Mouse (Mus musculus) liver, adult 2 months (tissue): ENCODE data around the gene Olfr802. TPM values are rescaled to one million over a fixed set of nuclear protein-coding genes. Genes with fewer than 3 reads are reported as not detected.

Source experiments
- DNase-seq: peaks from one replicate; pipeline ENCODE4 v3.0.0-alpha.2; 2011; ENCODE audit warnings: low read depth, low spot score; ENCODE audit errors: extremely low read depth
- H3K27ac ChIP-seq: fragments of 200-500 bp; replicated peaks from 2 replicates; pipeline ENCODE4 v1.5.1; 2012; ENCODE audit warnings: low read depth, mild to moderate bottlenecking, control low read depth, inconsistent platforms, low read length; ENCODE audit not compliant: insufficient read depth
- H3K27me3 ChIP-seq: fragments of 200-500 bp; 2 replicates; pipeline ENCODE4 v1.6.1; 2012; ENCODE audit warnings: mild to moderate bottlenecking, moderate library complexity, low read length, inconsistent platforms; ENCODE audit not compliant: control insufficient read depth, insufficient read depth
- H3K36me3 ChIP-seq: fragments of 200-500 bp; 2 replicates; pipeline ENCODE4 v1.6.1; 2012; ENCODE audit warnings: low read length, inconsistent platforms; ENCODE audit not compliant: control insufficient read depth, insufficient read depth
- H3K4me1 ChIP-seq: fragments of 200-500 bp; 2 replicates; pipeline ENCODE4 v1.6.1; 2011; ENCODE audit warnings: low read length; ENCODE audit not compliant: control insufficient read depth, insufficient read depth
- H3K4me3 ChIP-seq: fragments of 200-500 bp; 2 replicates; pipeline ENCODE4 v1.5.1; 2011; ENCODE audit warnings: low read depth, mild to moderate bottlenecking, control low read depth, low read length, moderate library complexity; ENCODE audit not compliant: insufficient read depth
- H3K79me2 ChIP-seq: fragments of 200-500 bp; 2 replicates; pipeline ENCODE4 v1.6.1; 2012; ENCODE audit warnings: inconsistent platforms, mild to moderate bottlenecking, low read length, moderate library complexity; ENCODE audit not compliant: control insufficient read depth, insufficient read depth
- H3K9ac ChIP-seq: fragments of 200-500 bp; 2 replicates; pipeline ENCODE4 v1.6.1; 2012; ENCODE audit warnings: low read depth, mild to moderate bottlenecking, control low read depth, inconsistent platforms, low read length
- CTCF ChIP-seq: fragments of 200-500 bp; IDR thresholded peaks from 2 replicates; pipeline ENCODE4 v1.5.1; 2011; ENCODE audit warnings: low read depth, low read length, control low read depth
- POLR2A ChIP-seq: fragments of 200-500 bp; IDR thresholded peaks from 2 replicates; pipeline ENCODE4 v1.6.1; 2011; ENCODE audit warnings: low read length, control low read depth; ENCODE audit not compliant: insufficient read depth; ENCODE audit errors: extremely low read depth
- WGBS: fragments of 180-500 bp; shearing (Covaris S2); methylation state at CpG from one replicate; pipeline ENCODE4 v1.1.7; 2018; 5-methylcytosine and 5-hydroxymethylcytosine counted together
- polyA plus RNA-seq: library from polyadenylated mRNA; depleted of rRNA; stranded (reverse); fragments of >200 nt; gene quantifications from 2 replicates; pipeline ENCODE4 v1.2.3, GENCODE M21; 2012; rRNA removed
- total RNA-seq: library from RNA; depleted of rRNA; stranded (reverse); fragments of >200 nt; gene quantifications from 2 replicates; pipeline ENCODE4 v1.2.3, GENCODE M21; 2014; rRNA removed

Gene Olfr802
- total RNA-seq (not detected in 2 replicates), polyA plus RNA-seq (not detected in 2 replicates)

DNA sequence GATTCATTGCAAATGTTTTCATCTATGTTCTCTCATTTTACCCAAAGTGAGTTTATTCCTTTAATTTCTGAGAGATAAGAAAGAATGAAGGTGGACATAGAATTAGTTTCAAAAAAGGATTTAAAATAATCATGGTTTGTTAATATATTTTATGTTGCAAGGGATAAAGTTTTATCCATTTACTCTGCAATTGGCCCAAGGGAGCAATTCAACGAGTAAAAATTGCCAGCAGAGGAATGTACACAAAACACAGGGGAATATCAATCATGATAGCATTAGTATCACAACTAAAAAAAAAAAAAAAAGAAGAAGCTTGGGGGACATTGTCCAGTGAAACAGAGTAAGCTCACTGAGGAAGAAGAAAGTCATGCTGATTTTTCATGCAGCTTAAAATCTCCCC lies at the start of gene Olfr802:
Gene Olfr802 (minus strand): TSS at position 101 of the 400 bp plus-strand sequence.
- no peak within 1 kb of the TSS for H3K9ac ChIP-seq
- H3K79me2 ChIP-seq, result no peaks in the 10 kb centered on the region
- H3K27ac ChIP-seq, result no peak within 1 kb of the TSS
- H3K27me3 ChIP-seq, result no peaks in the 10 kb centered on the region
- no peak for DNase-seq
- TF ChIP-seq CTCF, result no peak
- TF ChIP-seq POLR2A, result no peak
- H3K36me3 ChIP-seq, result no peaks in the 10 kb centered on the region
- 67% methylated on average over 1 of the region's 1 CpGs for WGBS
- no peak within 1 kb of the TSS for H3K4me3 ChIP-seq
- H3K4me1 ChIP-seq, result no peaks in the 10 kb centered on the region

DNA sequence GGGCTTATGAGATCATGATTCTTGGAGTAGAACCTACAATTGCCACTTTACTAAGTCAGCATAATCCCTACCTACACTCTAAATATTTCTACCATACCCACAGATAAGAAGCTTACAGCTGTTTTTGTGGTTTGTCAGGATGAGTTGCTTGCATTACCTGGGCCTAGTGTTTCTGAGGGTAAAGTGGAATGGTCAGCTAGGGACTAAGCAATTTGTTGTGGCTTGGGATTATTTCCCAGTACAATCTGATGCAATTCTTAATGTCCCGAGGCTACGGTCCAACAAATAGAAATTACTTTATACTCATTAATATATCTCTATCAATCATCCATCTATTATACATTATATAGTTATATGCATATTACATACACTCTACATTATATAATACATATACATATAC lies 41.3 kb upstream of the Olfr802 start, which contains the start of gene Olfr805:
Gene Olfr805 (minus strand): TSS at position 101 of the 400 bp plus-strand sequence.
- no peak within 1 kb of the TSS for H3K9ac ChIP-seq
- H3K4me1 ChIP-seq, result no peaks in the 10 kb centered on the region
- no peak for DNase-seq
- no peaks in the 10 kb centered on the region for H3K36me3 ChIP-seq
- no peak within 1 kb of the TSS for H3K4me3 ChIP-seq
- WGBS, result 96% methylated on average over 2 of the region's 2 CpGs
- no peaks in the 10 kb centered on the region for H3K27me3 ChIP-seq
- H3K79me2 ChIP-seq, result no peaks in the 10 kb centered on the region
- TF ChIP-seq POLR2A (no peak), CTCF (no peak)
- no peak within 1 kb of the TSS for H3K27ac ChIP-seq

DNA sequence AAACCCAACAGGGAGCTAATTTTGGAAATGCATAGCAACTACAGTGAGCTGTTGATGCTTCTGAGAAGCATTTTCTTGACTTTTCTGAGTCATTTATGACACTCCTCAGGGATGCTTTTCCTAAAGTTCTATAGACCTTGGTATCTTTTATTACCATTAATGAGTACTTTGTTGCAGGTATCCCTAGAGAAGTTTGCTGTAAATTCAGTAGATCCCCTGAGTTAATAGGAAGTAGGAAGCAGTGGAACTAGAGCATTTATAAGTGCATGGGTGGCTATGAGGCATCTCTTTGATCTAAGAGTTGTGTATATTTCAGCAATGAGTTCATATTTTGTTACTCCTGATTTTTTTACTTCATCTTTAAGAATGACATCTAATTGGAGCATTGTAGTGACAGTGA lies 14.9 kb upstream of the Olfr802 start, which contains the start of gene Olfr804:
Gene Olfr804 (plus strand): TSS at position 301 of the 400 bp plus-strand sequence.
- TF ChIP-seq POLR2A (no peak), CTCF (no peak)
- no peaks in the 10 kb centered on the region for H3K4me1 ChIP-seq
- no peaks in the 10 kb centered on the region for H3K79me2 ChIP-seq
- no peaks in the 10 kb centered on the region for H3K27me3 ChIP-seq
- no peak for DNase-seq
- no peak within 1 kb of the TSS for H3K27ac ChIP-seq
- H3K9ac ChIP-seq, result no peak within 1 kb of the TSS
- no peak within 1 kb of the TSS for H3K4me3 ChIP-seq
- H3K36me3 ChIP-seq, result no peaks in the 10 kb centered on the region

DNA sequence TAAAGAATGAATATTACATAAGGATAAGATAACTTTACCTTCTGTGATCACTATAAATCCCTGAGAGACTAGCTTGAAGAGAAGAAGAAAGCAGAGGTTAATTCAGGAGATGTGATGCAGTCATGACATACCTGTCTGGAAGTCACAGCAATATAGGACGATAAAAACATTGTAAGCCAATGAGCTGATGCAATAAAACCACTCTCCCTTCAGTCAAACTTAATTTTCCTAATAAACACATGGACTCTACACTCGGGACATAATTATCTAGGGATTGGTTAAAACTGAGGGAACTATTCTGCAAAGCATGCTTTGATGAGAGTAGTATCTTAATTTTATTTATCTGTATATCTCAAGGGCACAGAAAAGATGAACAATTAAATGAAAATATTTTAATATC lies 6.2 kb upstream of the Olfr802 start, which contains the start of gene Olfr803:
Gene Olfr803 (minus strand): TSS at position 101 of the 400 bp plus-strand sequence.
- Histone ChIP-seq H3K79me2 (no peaks in the 10 kb centered on the region), H3K36me3 (no peaks in the 10 kb centered on the region), H3K27me3 (no peaks in the 10 kb centered on the region), H3K4me3 (no peak within 1 kb of the TSS), H3K27ac (no peak within 1 kb of the TSS), H3K4me1 (no peaks in the 10 kb centered on the region), H3K9ac (no peak within 1 kb of the TSS)
- no peak for DNase-seq
- TF ChIP-seq CTCF (no peak), POLR2A (no peak)
- WGBS, result 68% methylated on average over 2 of the region's 2 CpGs

- Histone ChIP-seq H3K36me3 (no peaks in the 10 kb centered on the region), H3K9ac (no peak within 1 kb of the TSS), H3K27ac (no peak within 1 kb of the TSS), H3K4me3 (no peak within 1 kb of the TSS), H3K27me3 (no peaks in the 10 kb centered on the region), H3K79me2 (no peaks in the 10 kb centered on the region), H3K4me1 (no peaks in the 10 kb centered on the region)
- 64% methylated on average over 1 of the region's 1 CpGs for WGBS
- no peak for DNase-seq
- TF ChIP-seq CTCF (no peak), POLR2A (no peak)
Measured at GRCm38 (mm10) chr10:129673765-129674164, 14.2 kb downstream of the Olfr802 start, which contains the start of gene Olfr801. Gene Olfr801 (minus strand): TSS chr10:129673865.

DNA sequence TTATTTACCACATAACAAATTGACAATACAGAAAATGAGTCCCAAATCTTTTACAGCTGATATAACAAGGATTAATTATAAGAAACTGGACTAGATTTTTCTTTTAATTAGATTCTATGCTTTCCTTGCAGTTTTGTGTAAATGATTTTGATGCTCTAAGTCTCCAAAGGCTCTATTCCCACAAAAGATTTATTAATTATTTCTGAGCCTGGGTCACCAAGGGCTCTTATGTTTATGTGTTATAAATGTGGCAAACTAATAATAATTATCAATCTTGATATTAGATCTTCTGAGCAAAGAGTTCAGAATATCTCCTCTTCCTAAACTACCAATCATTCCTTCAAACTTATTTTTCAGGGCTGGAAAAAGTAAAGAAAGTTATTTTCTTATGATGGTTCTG lies 30.6 kb downstream of the Olfr802 start, which contains the start of gene Olfr800:
Gene Olfr800 (plus strand): TSS at position 301 of the 400 bp plus-strand sequence.
- Histone ChIP-seq H3K9ac (no peak within 1 kb of the TSS), H3K79me2 (no peaks in the 10 kb centered on the region), H3K27me3 (no peaks in the 10 kb centered on the region), H3K27ac (no peak within 1 kb of the TSS), H3K36me3 (no peaks in the 10 kb centered on the region), H3K4me3 (no peak within 1 kb of the TSS), H3K4me1 (no peaks in the 10 kb centered on the region)
- no peak for TF ChIP-seq CTCF
- no peak for TF ChIP-seq POLR2A
- no peak for DNase-seq
